Mouse (Mus musculus): Measurements from ENCODE around the gene Rint1.

DNA sequence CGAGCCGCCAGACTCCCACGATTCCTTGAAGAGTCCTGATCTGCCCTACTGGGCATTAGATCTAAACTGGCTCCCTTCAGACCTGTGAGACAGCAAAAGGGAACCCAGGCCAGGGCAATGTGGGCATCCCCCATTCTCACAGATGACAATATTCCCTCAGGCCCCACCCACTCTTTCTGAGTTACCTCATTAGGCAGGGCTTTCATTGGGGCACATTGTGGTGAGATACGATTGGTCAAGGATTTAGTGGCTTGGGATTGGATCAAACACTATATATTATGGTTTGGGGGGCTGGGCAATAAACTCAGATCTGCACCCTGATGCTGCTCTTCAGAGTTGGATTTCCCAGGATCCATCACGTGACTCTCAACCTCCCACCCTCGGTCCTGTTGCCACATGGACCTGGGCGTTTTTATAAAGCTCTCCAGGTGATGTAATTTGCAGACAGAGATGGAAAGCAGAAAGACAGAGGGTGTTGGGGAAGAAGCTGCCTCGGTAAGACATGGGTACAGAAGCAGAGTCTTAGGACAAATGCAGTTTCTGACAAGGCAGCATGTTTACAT lies 36.7 kb downstream of the Rint1 start:
- TF ChIP-seq EP300 (IDR thresholded peaks at IDR 0.05; ENCODE audit: insufficient read depth, low read depth, low read length) (no peak), POLR2A (IDR thresholded peaks at IDR 0.05; ENCODE audit: insufficient read depth, low read depth, low read length) (no peak), CTCF (IDR thresholded peaks at IDR 0.05) (no peak)
